Mouse (Mus musculus) liver, postnatal 0 days (tissue): ENCODE measurements around the gene Pip4k2c.

Experiments
- CTCF ChIP-seq: sonication (generic); IDR thresholded peaks from 2 replicates; pipeline ENCODE4 v1.5.1; 2016; ENCODE audit warnings: antibody characterized with exemption, low read depth
- EP300 ChIP-seq: IDR thresholded peaks from 2 replicates; pipeline ENCODE4 v1.6.1; 2016; ENCODE audit warnings: antibody characterized with exemption, low read depth, mild to moderate bottlenecking

GRCm38 (mm10) chr10:127226318-127226895 lies 15.0 kb upstream of the Pip4k2c start:
- TF ChIP-seq CTCF (peak; percentile 51), EP300 (no peak)
